Mouse (Mus musculus): ENCODE measurements around the gene Igflr1.

DNA sequence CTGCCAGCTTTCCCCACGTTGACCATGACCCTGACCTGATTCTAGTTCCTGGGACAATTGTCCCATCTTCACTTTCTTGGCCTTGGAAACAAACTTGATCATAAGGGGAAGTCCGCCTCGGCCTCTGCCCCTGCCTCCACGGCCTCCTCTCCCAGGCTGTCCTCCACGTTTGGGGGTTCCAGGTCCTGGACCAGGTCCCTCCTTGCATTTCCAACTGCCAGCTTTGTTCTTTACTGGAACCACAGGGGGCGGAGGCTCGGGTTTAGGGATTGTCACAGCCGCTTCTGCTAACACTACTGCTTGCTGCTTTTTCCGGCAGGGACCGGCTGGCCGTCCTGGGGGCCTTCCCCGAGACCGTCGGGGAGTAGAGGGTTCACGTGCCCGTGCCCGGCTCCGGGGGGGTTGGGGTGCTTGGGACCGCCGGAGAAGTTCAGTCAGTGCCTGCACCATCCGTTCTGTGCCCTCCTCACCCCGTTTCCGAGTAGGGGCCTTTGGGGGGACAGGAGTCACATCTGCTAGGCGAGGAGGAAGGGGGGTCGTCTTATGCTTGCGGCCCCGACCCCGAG is 21.3 kb downstream of the Igflr1 start:
- TF ChIP-seq CTCF (IDR thresholded peaks at IDR 0.05; ENCODE audit: low read depth) (no peak), EP300 (optimal IDR thresholded peaks at IDR 0.05) (no peak)

Measured in stomach, postnatal 0 days (tissue).